Mouse (Mus musculus) heart, postnatal 14 days (tissue): ENCODE results near the gene Dad1. TPM values are rescaled to one million over a fixed set of nuclear protein-coding genes. Genes with fewer than 3 reads are reported as not detected.

Experiments used
- DNase-seq, 2 experiments: peaks; one replicate each; pipeline ENCODE4 v3.0.0; 2021 to 2022
- intact Hi-C: fragments of 180-260 bp; cut with DNase I; formaldehyde crosslinking; loops from one replicate; pipeline ENCODE4 v1.15.1; 2025
- total RNA-seq, 2 experiments: library from RNA; stranded (reverse); gene quantifications; 2 replicates each; pipeline ENCODE4 v1.2.3; 2021

Gene Dad1
- total RNA-seq, 2 experiments from 2014 or later: 104 TPM

DNA sequence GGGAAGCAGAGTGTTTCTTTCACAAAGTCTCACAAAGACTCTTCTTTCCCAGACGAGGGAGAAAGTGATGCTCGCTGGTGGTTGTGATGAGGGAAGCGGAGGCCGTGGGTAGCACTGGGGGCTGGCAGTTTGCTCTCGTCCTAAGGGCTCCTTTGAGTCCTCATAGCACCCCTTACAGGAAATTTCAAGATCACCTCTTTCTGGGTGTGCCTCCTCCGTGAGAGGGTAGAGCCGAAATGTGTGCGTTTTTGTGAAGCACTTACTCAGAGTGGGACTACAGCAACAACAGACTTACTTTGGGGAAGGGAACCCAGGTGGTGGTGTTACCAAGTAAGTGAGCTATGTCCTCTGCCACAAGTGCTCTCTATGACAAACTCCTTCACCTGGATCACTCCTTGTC is 42.7 kb downstream of the Dad1 start:
- intact Hi-C loops: no loop called here
- no peak for DNase-seq

DNA sequence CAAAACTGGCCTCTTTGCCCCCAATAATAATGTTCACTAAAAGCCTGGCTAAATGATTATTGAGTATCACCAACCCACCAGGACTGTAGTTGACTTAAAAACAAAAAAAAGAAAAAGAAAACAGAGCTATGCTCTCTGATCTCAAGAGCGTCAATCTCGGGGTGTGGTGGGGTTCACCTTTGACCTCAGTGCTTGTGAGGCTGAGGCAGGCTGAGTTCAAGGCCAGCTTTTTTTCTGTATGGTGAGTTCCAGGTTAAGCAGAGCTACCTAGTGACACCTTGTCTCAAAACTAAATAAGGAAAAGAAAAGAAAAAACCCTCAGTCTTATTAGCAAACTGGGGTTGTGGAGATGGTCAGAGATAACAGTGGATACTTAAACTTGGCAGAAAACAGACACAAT is 43.5 kb downstream of the Dad1 start:
- intact Hi-C loops: no loop called here
- DNase-seq: no peak

DNA sequence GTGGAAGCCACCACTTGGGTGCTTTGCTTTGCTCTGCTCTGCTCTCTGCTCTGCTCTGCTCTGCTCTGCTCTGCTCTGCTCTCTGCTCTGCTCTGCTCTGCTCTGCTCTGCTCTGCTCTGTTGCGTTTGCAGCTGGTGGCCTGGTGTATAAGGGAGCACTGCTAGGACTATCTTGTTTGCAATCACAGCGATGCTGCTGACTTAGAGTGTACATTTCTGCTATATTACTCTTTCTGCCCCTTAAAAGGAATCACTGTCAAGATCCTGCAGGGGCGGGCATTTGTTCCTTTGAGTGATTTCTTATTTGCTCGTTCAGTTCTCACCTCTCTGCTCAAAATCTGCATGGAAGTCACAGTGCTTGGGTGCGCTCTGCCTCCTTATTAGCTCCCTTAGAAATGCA is 44.0 kb downstream of the Dad1 start:
- no peak for DNase-seq
- intact Hi-C loops: no loop called here

DNA sequence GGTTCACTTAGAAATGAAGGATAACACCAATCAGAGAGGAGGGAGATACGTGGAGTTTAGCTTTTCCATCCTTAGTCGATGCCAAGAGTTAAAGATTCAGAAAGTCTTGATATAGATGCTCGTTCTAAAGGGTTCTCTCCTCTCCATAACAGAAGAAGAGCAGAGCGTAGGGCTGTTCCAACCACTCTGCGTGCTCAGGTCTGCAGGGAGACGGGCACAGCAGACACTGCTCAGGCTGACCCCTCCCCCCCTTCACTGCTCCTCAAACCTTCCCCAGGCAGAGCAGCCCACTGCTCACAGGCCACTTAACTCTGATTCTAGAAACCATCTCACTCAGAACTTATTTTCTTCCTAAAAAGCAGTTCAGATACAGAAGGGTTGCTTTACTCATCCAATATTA is 45.2 kb downstream of the Dad1 start:
- intact Hi-C loops: no loop called here
- DNase-seq: no peak

DNA sequence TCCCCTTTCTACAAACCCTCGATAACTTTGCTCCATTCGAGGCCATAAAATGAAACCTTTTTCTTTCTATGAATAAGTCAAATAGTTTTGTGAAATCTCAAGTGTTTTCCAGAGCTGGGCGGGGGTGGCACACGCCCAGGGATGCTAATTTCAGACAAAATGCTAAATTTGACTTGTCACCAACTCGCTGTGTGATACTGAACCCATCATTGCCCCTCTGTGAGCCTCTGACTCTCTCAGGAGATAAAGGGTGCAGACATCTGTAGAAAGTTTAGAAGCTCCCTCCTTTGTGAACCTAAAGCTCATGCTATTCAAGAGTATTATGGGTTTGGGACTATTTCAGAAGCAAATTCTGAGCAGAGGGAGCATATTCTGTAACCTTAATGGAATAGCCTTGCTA is 46.0 kb downstream of the Dad1 start:
- intact Hi-C loops: no loop called here

DNA sequence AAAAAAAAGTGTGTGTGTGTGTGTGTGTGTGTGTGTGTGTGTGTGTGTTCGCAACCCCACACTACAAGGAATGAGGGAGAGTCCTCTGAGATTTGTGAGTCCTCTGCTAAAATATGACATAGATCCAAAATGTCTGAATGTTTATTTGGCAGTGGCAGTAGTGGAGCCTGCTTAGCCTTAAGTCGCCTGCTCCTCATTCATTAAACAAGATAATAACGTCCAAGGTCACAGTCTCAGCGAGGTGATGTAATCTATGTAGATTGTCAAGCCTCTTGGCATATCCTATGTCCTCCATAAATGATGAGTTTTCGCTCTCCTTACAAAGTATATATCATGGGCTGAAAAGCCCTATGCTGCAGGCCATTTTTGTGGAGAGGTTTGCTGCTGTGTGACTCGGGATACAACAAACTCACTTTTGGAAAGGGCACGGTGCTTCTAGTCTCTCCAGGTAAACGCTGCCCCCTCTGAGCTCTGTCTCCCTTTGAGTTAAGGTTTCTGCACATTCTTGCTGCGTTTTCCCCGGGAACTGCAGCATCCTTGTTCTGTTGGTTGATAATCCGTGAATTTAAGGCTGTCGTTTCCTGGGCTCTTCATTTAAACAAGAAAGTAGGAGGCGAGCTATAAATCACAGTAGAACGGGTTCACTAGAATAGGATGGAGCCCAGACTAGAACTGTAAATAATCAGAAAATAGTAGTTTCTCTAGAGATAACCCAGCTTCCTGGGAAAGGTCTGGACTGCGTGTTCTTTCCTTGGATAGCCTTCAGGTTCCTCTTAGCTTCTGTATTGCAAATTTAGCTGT is 47.0 kb downstream of the Dad1 start:
- intact Hi-C loops: no loop called here

More for the DNA sequence above, 46.0 kb downstream of the Dad1 start:
- no peak for DNase-seq

DNA sequence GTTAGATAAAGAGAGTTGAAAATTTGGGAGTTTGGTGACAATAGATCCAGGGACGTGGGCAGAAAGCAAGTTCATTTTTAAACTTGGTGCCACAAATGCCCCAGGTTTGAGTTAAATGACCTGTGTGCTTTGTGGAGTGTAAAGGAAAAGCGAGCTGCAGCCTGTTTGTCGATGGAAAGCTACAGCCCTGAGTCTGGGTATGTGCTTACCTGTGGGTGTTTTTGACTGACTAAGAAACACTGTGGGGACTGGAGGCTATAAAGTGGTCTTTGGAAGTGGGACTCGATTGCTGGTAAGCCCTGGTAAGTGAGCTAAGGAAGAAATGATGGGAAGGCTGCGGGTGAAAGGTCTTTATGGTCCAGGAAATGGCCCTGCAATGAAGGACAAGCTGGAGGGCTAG is 47.6 kb downstream of the Dad1 start:
- no peak for DNase-seq
- intact Hi-C loops: no loop called here

More for the DNA sequence above, 47.0 kb downstream of the Dad1 start:
- no peak for DNase-seq

DNA sequence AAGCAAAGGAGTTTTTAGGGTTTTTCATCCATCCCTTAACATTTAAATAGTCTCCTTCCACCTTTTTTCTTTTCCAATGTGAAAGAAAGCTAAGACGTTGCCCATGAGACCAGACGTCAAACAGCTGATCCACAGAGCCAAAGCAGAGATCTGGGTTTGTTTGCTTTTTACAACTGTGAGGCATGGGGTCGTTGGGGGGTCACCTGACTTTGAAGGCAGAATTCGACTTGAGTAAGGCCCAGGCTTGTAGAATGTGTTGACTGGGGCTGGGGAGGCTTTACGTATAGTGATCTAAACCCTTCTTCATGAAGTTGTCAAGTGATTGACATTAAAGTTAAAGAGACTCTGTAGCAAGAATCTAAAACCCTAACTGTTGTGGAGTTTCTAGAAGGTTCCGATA is 48.0 kb downstream of the Dad1 start:
- no peak for DNase-seq
- intact Hi-C loops: no loop called here

DNA sequence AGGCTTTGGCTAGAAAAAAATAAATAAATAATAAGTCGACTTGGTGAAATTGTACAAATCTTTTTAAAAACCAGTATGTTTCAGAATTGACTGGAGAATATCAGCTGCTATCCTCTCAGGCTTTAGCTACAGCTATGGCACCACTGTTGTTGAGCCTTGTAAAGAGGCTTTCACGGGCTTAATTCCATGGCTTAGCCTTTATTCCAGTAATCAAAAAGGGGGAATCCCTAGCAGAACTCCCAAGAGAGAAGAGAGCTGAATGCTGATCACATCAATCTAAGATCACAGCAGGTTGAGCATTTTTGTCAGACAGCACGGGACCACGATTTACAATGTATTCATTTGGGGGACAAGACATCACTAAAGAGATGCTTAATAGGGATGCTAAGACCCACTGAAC is 49.1 kb downstream of the Dad1 start:
- DNase-seq: no peak
- intact Hi-C loops: no loop called here

DNA sequence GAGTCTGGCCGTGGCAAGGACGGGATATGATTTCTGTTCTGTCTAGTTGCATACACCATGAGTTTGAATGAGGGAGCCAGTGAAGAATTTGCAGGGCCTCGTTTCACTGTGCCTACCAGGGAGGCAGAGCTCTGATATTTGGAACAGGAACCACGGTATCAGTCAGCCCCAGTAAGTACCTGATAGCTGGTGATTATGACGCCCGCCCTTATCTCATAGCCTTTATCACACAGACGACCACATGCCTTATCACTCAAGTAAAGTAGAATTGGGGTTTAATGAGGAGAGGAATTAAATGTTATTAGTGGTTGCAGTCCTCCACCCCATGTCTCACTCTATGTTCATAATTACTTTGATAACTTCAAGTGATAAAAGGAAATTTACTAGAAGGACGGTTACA is 49.6 kb downstream of the Dad1 start:
- DNase-seq: no peak
- intact Hi-C loops: no loop called here

DNA sequence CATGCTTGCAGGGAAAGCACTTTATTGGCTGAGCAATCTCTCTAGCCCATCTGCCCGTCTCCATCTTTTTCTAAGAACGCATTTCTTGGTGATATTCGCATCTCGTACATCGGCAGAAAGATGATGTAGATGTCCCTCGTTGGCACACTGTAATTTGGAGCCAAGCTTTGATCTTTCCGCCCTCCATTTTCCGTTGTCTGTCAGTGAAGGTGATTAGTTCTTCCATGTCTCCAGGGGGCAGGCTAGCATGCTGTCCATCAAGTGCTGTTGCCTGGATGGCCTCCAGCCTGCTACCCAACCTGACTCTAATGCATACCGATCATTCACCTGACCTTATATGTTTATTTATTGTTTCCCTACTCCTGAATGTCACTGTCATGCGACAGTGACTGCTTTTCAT is 50.1 kb downstream of the Dad1 start:
- DNase-seq: no peak
- intact Hi-C loops: no loop called here

DNA sequence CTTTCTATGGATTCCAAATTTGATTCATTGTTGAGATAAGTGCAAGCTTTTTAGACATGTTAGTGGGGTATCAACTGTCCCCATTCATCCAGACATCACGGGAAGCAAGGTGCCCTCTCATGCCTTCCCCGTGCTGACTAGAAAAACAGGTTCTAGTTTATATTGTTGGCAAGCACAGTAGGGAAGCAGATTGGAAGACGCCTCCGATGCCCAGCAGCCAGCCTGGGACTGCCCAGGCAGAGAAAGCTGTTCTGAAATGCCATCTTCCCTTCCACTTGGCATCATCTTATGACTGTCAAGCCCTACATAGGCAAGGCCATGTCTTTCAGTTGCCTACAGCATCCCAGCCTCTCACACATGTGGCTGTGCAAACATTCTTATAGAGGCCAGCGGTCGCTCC is 50.7 kb downstream of the Dad1 start:
- intact Hi-C loops: no loop called here
- no peak for DNase-seq

DNA sequence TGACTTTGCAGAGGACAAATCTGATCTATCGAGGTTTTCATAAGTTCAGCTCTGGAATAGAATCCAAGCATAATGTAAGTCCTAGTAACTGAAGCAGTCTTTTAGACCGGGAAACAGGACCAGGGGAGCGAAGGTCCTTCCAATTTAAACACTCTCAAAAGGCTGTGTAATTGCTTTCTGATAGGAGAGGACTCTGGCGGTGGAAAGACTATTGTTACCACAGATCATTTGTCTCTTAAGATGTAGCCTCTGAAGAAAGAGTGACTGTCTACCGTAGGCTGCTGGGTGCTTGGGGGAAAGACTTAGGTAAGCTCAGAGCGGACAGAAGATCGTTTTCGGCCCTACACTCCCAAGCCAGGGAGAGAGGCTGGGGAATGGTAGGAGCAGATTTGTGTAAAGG is 53.5 kb downstream of the Dad1 start:
- no peak for DNase-seq
- intact Hi-C loops: no loop called here

DNA sequence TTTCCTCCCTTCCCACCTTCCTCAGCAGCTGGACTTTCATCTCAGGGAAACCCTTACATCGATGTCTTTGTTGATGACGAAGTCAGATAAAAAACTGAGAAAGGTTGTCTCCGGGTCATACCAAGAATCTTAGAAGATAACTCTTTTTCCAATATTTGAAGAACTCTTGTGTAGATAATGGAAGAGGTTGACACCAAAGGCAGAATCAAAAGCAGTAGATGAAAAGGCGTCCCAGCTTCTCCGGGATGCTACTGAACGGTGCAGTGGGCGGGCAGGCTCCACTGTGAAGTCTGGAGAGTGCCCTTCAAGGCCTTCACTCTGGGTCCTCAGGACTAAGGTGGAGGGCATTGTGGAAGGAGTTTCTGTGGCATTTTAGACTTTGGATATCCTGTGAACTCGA is 54.2 kb downstream of the Dad1 start:
- intact Hi-C loops: no loop called here

DNA sequence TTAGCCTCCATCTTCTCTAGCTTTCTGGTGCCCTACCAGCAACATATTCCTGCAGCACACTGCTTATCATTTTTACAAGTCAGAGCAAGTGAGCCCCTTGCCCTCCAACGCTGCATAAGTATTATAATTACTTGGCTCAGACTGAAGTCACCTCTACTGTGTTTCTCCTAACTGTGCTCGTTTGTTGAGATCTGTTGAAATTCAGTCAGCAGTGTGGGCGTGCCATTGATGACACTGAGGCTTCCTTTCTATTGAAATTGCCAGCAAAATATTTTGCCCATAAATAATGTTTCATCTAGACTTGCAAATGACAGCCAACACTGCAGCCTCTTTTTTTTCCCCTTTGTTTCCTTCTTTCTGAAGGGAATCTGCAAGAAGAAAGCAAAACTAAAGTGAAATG is 56.2 kb downstream of the Dad1 start:
- no peak for DNase-seq
- intact Hi-C loops: no loop called here

More for the DNA sequence above, 54.2 kb downstream of the Dad1 start:
- no peak for DNase-seq

DNA sequence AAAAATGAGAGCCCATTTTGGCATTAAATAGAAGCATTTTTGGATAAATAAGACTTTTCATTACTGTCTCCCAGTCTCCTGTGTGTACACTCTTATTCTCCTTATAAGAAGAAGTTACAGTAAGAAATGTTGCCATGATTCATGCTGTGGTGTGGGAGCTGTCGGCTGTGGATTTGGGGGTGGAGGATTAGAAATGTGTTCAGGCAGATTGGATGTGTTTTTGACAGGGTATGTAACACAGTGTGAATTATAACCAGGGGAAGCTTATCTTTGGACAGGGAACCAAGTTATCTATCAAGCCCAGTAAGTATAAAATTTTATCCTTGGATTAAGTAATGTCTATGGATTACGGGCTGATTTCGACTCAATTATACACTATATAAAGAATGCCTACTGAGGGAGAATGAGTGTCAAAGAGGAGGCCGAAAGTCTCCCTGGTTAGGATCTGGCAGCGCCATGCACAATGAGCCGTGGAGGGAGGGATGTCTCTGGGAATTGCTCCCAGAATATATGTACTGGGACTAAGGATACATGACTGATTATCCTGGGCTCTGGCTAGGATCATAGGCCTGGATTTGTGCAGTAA is 58.0 kb downstream of the Dad1 start:
- DNase-seq: no peak
- intact Hi-C loops: no loop called here

DNA sequence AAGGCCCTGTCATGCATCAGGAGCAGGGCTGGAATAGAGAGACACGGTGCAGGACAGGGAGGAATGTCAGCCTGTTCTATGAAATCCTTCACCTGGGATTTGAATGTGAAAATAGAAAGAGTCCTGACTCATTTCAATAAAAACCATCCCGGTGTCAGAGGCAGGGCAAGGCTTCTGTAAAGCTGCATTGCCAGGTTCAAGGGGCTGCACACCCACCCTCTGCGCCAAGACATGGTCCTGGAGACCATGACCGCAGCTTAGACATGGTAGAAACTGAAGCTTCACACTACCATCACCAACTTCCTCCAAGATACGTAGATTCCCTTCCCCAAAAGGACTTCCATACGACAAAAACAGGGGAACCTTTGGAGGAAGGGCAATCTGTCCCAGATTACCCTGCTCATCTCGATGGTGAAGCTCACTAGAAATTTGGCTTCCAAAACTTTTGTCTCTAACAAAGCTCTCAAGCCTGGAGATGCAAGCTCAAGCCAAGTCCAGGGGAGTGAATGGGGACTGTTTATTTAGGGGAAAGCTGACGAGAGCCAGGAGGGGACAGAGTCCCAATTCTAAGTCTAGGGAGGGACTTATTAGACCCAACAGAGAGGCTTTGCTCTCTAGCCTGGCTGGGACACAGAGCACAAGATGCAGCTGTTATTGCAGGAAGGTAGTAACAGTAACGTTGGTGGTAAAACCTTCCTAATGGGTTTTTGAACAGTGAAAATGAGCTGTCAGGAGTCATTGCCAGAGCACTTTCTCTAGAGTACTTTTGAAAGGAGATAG is 60.4 kb downstream of the Dad1 start:
- intact Hi-C loops: no loop called here
- no peak for DNase-seq

DNA sequence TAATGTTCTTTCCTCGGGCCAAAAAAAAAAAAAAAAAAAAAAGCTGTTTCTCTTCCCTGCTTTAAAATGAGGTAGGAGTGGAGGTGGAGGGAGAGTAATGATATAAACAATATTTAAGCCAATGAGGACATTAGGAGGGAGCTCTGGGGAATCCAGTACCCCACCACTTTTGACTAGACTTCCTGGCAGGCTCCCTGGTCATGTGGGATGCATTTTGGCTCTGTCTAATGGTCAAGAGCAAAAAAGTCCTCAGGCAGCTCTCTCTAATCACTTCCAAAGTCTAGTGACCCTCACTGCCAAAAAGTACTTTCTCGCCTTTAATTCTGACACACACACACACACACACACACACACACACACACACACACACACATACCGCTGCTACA is 61.4 kb downstream of the Dad1 start:
- peak; percentile 35 to 52 for DNase-seq
- intact Hi-C loops: no loop called here

DNA sequence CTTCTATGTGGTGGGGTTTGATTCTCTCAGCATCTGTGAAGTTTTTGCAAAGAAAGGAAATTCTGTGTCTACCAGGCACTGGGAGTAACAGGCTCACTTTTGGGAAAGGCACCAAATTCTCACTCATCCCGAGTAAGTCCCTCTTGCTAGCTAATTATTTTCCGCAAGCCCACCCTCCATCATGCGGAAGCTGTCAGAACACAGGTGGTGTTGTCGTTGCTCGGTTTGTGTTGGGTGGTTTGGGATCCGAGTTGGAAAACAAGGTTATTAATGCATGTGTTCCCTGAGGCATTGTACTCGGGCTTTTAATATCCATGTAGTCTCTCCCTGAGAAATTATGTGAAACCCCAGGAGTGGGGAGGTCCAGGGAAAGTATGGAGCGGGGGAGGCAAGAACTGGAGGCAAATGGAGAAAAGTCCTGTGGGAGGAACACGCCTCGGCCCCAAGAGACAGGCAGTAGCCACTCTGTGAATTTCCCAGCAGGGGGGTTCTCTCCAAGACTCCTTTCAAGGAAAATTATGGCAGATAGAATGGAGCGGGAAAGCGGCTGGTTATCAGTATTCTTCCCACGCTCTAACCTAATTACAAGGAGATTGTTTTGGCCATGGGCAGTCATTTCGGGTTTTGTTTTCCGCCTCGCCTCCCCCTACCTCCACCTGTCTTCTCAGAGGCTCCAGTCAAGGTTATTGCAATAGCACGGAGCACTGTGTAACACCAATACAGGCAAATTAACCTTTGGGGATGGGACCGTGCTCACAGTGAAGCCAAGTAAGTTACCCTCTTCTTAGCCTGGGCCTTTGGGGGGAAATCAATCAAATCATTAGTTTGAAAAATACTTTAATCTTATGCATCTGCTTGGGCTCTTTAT is 62.1 kb downstream of the Dad1 start:
- intact Hi-C loops: no loop called here

DNA sequence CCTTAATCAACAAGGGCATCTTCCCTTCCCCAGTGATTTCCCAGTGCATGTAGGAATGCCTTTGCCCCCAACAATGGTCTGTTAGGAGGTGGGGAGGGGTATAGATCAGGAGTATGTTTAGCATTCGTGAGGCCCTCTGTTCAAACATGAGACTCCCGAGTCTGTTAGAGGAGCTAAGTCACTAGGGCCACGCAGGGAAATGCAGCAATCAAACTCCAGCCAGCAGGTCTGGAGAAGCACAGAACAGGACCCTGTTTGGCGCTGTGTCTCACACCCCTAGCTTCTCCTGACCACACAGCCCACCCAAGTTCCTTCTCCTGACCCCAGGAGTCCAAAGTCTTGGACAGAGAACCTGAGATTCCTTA is 62.9 kb downstream of the Dad1 start:
- no peak for DNase-seq
- intact Hi-C loops: no loop called here

More for the DNA sequence above, 62.1 kb downstream of the Dad1 start:
- DNase-seq: peak in 1 of 2 experiments; percentile 22
